Mouse (Mus musculus): ENCODE data around the gene Bank1. TPM values are rescaled to one million over a fixed set of nuclear protein-coding genes. Genes with fewer than 3 reads are reported as not detected.

Bank1 gene
- total RNA-seq, 1 experiment: 0.18 TPM

DNA sequence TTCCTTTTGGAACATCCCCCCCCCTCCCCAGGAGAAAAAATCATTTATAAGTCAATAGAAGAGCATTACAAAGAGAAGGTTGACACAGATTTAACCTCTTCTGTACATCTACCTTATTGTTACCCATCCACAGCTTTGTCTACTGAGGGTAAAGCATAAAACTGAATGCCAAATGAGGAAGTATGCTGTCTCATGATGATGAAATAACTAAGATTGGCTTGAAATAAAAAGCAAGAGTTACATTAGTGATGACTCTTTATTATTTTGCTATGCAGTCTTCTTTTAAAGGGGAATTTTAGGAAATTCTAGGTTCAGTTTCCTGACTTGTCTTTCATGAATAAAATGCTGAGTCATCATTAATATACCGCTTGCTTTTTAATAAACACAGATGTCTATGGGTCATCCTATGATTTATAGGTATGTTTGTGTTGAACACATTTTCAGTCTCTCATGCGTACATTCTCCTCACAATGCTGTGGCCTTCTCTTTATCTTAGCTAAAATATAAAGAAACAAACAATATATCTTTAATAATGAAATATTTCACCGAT is 95.2 kb downstream of the Bank1 start:
- H3K36me3 ChIP-seq (ENCODE audit: control insufficient read depth, insufficient read depth, low read length, poor library complexity, severe bottlenecking): no peaks in the 10 kb centered on the region
- H3K9me3 ChIP-seq (ENCODE audit: control insufficient read depth, insufficient read depth, low read depth, low read length): no peaks in the 10 kb centered on the region
- no peak overlapping the region for H3K27ac ChIP-seq (ENCODE audit: insufficient read depth, low read depth, low read length, poor library complexity, severe bottlenecking)
- TF ChIP-seq MAFK (IDR thresholded peaks at IDR 0.05; ENCODE audit: insufficient read depth, low read depth, low read length): peak; percentile 99
- no peak for TF ChIP-seq ZC3H11A (IDR thresholded peaks at IDR 0.05; ENCODE audit: borderline replicate concordance, low read depth, low read length)
- H3K4me1 ChIP-seq (ENCODE audit: control insufficient read depth in 2 of 2, insufficient read depth in 2 of 2, low read length in 2 of 2, poor library complexity in 1 of 2): no peaks in the 10 kb centered on the region
- DNase-seq (ENCODE audit: low read depth, low spot score): no peak
- H3K4me3 ChIP-seq (ENCODE audit: insufficient read depth in 1 of 2, low read depth in 1 of 2, low read length in 2 of 2, poor library complexity in 1 of 2, severe bottlenecking in 1 of 2): no peak overlapping the region
- in situ Hi-C loops (cut with MboI; ENCODE audit: low sequenced_read_pairs in 2 of 2, unreplicated experiment in 2 of 2): no loop called here
- H3K9ac ChIP-seq (ENCODE audit: insufficient read depth, low read depth, low read length, poor library complexity, severe bottlenecking): no peak overlapping the region

DNA sequence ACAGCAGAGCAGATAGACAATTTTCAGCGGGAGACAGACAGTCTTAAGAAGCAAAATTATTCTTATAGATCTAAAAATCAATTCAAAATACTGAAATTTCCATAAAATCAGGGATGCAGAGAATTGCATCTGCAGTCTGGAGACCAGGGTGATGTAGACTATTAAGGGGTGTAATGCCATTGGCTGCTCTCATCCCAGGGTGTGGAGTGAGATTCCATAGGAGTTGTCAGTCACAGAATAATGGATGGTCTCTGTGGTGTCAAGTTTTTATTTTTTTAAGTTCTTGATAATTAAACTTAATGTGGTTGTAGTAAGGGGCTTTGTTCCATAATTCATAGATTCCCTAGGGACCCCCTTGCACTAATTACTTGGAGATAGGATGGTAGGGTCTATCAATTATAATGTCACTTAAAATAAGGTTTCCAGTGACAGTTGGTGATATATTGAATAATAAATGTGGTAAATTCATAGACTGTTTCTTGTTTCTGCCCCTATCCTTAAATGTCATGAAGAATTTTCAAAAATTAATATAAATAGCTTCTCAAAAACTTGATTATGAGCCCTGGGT is 136.1 kb downstream of the Bank1 start:
- DNase-seq (ENCODE audit: low read depth, low spot score): no peak
- H3K4me3 ChIP-seq (ENCODE audit: insufficient read depth in 1 of 2, low read depth in 1 of 2, low read length in 2 of 2, poor library complexity in 1 of 2, severe bottlenecking in 1 of 2): no peak overlapping the region
- no peak overlapping the region for H3K9ac ChIP-seq (ENCODE audit: insufficient read depth, low read depth, low read length, poor library complexity, severe bottlenecking)
- no peak for TF ChIP-seq MAFK (IDR thresholded peaks at IDR 0.05; ENCODE audit: insufficient read depth, low read depth, low read length)
- TF ChIP-seq ZNF384 (IDR thresholded peaks at IDR 0.05; ENCODE audit: low read depth, low read length): no peak
- no peak for TF ChIP-seq CHD2 (IDR thresholded peaks at IDR 0.05; ENCODE audit: low read depth, low read length)
- no peak for TF ChIP-seq HCFC1 (IDR thresholded peaks at IDR 0.05; ENCODE audit: borderline replicate concordance, insufficient read depth, low read length)
- TF ChIP-seq ZC3H11A (IDR thresholded peaks at IDR 0.05; ENCODE audit: borderline replicate concordance, low read depth, low read length): no peak
- in situ Hi-C loops (cut with MboI; ENCODE audit: low sequenced_read_pairs in 2 of 2, unreplicated experiment in 2 of 2): no loop called here
- no peaks in the 10 kb centered on the region for H3K4me1 ChIP-seq (ENCODE audit: control insufficient read depth in 2 of 2, insufficient read depth in 2 of 2, low read length in 2 of 2, poor library complexity in 1 of 2)
- H3K9me3 ChIP-seq (ENCODE audit: control insufficient read depth, insufficient read depth, low read depth, low read length): no peaks in the 10 kb centered on the region
- H3K36me3 ChIP-seq (ENCODE audit: control insufficient read depth, insufficient read depth, low read length, poor library complexity, severe bottlenecking): no peaks in the 10 kb centered on the region
- no peak overlapping the region for H3K27ac ChIP-seq (ENCODE audit: insufficient read depth, low read depth, low read length, poor library complexity, severe bottlenecking)

DNA sequence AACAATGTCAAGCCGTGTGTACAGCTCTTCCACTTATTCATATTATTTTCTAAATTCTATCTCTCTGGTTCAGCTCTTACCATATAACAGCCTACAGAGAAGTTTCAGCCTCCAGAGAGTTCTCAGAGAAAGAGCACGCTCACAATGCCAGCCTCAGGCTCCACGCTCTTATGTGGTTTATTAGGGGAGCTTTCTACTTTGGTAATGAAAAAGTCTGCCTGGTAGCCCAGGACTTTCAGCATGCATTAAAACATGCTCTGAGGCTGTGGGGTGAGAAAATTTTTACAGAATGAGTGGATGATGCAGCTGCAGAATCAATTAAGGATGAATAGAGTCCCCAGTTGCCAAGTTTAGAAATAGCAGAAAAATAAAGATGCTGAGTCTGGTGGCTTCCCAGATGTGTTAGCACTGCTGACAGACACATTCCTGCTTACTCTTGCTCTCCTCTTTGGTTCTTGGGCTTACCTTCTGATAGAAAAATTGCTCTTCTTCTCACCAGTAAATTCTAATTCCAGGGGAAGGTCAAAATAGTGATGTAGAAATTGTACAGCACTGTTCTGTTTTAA is 139.2 kb downstream of the Bank1 start:
- Histone ChIP-seq H3K27ac (ENCODE audit: insufficient read depth, low read depth, low read length, poor library complexity, severe bottlenecking) (no peak overlapping the region), H3K4me3 (ENCODE audit: insufficient read depth in 1 of 2, low read depth in 1 of 2, low read length in 2 of 2, poor library complexity in 1 of 2, severe bottlenecking in 1 of 2) (no peak overlapping the region), H3K36me3 (ENCODE audit: control insufficient read depth, insufficient read depth, low read length, poor library complexity, severe bottlenecking) (no peaks in the 10 kb centered on the region), H3K9ac (ENCODE audit: insufficient read depth, low read depth, low read length, poor library complexity, severe bottlenecking) (no peak overlapping the region), H3K4me1 (ENCODE audit: control insufficient read depth in 2 of 2, insufficient read depth in 2 of 2, low read length in 2 of 2, poor library complexity in 1 of 2) (no peaks in the 10 kb centered on the region), H3K9me3 (ENCODE audit: control insufficient read depth, insufficient read depth, low read depth, low read length) (no peaks in the 10 kb centered on the region)
- TF ChIP-seq ZNF384 (IDR thresholded peaks at IDR 0.05; ENCODE audit: low read depth, low read length) (no peak), HCFC1 (IDR thresholded peaks at IDR 0.05; ENCODE audit: borderline replicate concordance, insufficient read depth, low read length) (no peak), CHD2 (IDR thresholded peaks at IDR 0.05; ENCODE audit: low read depth, low read length) (no peak), MAFK (IDR thresholded peaks at IDR 0.05; ENCODE audit: insufficient read depth, low read depth, low read length) (no peak), ZC3H11A (IDR thresholded peaks at IDR 0.05; ENCODE audit: borderline replicate concordance, low read depth, low read length) (no peak)
- in situ Hi-C loops (cut with MboI; ENCODE audit: low sequenced_read_pairs in 2 of 2, unreplicated experiment in 2 of 2): no loop called here
- no peak for DNase-seq (ENCODE audit: low read depth, low spot score)

DNA sequence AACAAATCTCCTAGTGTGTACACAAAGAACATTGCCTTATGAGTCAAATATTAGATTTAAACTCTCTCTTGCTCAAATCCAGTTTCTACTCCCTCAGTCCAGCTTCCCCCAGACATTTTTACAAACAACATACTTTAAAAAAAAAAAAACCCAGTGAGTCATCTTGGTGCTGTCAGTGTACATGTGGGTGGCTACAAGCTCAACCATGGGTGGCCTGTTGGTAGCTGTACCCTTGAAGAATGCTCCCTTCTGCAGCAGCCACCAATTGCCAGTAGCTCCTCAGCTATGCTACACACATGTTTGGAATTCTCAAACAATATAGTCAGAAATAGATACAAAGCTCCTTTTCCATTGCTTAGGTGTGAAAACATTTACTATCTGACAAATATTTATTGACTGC is 154.2 kb downstream of the Bank1 start:
- in situ Hi-C loops (cut with MboI; ENCODE audit: low sequenced_read_pairs in 2 of 2, unreplicated experiment in 2 of 2): no loop called here
- Histone ChIP-seq H3K9ac (ENCODE audit: insufficient read depth, low read depth, low read length, poor library complexity, severe bottlenecking) (no peak overlapping the region), H3K9me3 (ENCODE audit: control insufficient read depth, insufficient read depth, low read depth, low read length) (no peaks in the 10 kb centered on the region), H3K36me3 (ENCODE audit: control insufficient read depth, insufficient read depth, low read length, poor library complexity, severe bottlenecking) (no peaks in the 10 kb centered on the region), H3K27ac (ENCODE audit: insufficient read depth, low read depth, low read length, poor library complexity, severe bottlenecking) (no peak overlapping the region), H3K4me3 (ENCODE audit: insufficient read depth in 1 of 2, low read depth in 1 of 2, low read length in 2 of 2, poor library complexity in 1 of 2, severe bottlenecking in 1 of 2) (no peak overlapping the region), H3K4me1 (ENCODE audit: control insufficient read depth in 2 of 2, insufficient read depth in 2 of 2, low read length in 2 of 2, poor library complexity in 1 of 2) (no peaks in the 10 kb centered on the region)
- no peak for TF ChIP-seq HCFC1 (IDR thresholded peaks at IDR 0.05; ENCODE audit: borderline replicate concordance, insufficient read depth, low read length)
- TF ChIP-seq MAFK (IDR thresholded peaks at IDR 0.05; ENCODE audit: insufficient read depth, low read depth, low read length): no peak
- TF ChIP-seq ZC3H11A (IDR thresholded peaks at IDR 0.05; ENCODE audit: borderline replicate concordance, low read depth, low read length): no peak
- TF ChIP-seq CHD2 (IDR thresholded peaks at IDR 0.05; ENCODE audit: low read depth, low read length): no peak
- no peak for TF ChIP-seq ZNF384 (IDR thresholded peaks at IDR 0.05; ENCODE audit: low read depth, low read length)
- DNase-seq (ENCODE audit: low read depth, low spot score): no peak
